Mouse (Mus musculus) kidney, embryonic 14.5 days (tissue): ENCODE data around the gene Inhbe. TPM values are rescaled to one million over a fixed set of nuclear protein-coding genes. Genes with fewer than 3 reads are reported as not detected.

ENCODE experiments used
- ATAC-seq: fragments of 200-750 bp; cut with Nextera tagmentation; 2 replicates; pipeline ENCODE4 v1.8.0; 2017; ENCODE audit warnings: moderate number of reproducible peaks, mild to moderate bottlenecking, moderate TSS enrichment, moderate library complexity; ENCODE audit not compliant: low FRiP score, low TSS enrichment
- H3K27ac ChIP-seq: fragments of 300-500 bp; sonication (generic); 2 replicates; pipeline ENCODE4 v1.5.1; 2014; ENCODE audit warnings: low read depth, mild to moderate bottlenecking, low read length, moderate library complexity, mixed read lengths
- H3K27me3 ChIP-seq: fragments of 300-500 bp; sonication (generic); 2 replicates; pipeline ENCODE4 v1.6.1; 2014; ENCODE audit warnings: mild to moderate bottlenecking, low read length; ENCODE audit not compliant: control insufficient read depth, insufficient read depth
- H3K36me3 ChIP-seq: fragments of 300-500 bp; sonication (generic); 2 replicates; pipeline ENCODE4 v1.6.1; 2014; ENCODE audit warnings: low read length, mixed read lengths; ENCODE audit not compliant: control insufficient read depth, insufficient read depth
- H3K4me1 ChIP-seq: fragments of 300-500 bp; sonication (generic); 2 replicates; pipeline ENCODE4 v1.6.1; 2014; ENCODE audit warnings: low read length, mixed read lengths; ENCODE audit not compliant: control insufficient read depth, insufficient read depth
- H3K4me2 ChIP-seq: fragments of 300-500 bp; sonication (generic); replicated peaks from 2 replicates; pipeline ENCODE4 v1.6.1; 2014; ENCODE audit warnings: low read depth, mild to moderate bottlenecking, low read length
- H3K4me3 ChIP-seq: fragments of 300-500 bp; sonication (generic); 2 replicates; pipeline ENCODE4 v1.5.1; 2014; ENCODE audit warnings: mild to moderate bottlenecking, low read length
- H3K9ac ChIP-seq: fragments of 300-500 bp; sonication (generic); 2 replicates; pipeline ENCODE4 v1.6.1; 2014; ENCODE audit warnings: low read depth, mild to moderate bottlenecking, low read length, moderate library complexity
- H3K9me3 ChIP-seq: fragments of 300-500 bp; sonication (generic); 2 replicates; pipeline ENCODE4 v1.6.1; 2016; ENCODE audit warnings: low read length; ENCODE audit not compliant: control insufficient read depth
- WGBS: fragments of 180-500 bp; shearing (Covaris S2); extraction: QIAGEN DNeasy Blood & Tissue Kit; methylation state at CpG from one replicate; pipeline ENCODE4 v1.1.7; 2014; 5-methylcytosine and 5-hydroxymethylcytosine counted together
- polyA plus RNA-seq: library from polyadenylated mRNA; unstranded; fragments of >200 nt; fragmentation: Nextera tagmentation; extraction: Ambion mirVana; gene quantifications from 2 replicates; pipeline ENCODE4 v1.2.1, GENCODE M21; 2014

Gene Inhbe
- 0.07 and 0.08 TPM in 2 replicates for polyA plus RNA-seq

DNA sequence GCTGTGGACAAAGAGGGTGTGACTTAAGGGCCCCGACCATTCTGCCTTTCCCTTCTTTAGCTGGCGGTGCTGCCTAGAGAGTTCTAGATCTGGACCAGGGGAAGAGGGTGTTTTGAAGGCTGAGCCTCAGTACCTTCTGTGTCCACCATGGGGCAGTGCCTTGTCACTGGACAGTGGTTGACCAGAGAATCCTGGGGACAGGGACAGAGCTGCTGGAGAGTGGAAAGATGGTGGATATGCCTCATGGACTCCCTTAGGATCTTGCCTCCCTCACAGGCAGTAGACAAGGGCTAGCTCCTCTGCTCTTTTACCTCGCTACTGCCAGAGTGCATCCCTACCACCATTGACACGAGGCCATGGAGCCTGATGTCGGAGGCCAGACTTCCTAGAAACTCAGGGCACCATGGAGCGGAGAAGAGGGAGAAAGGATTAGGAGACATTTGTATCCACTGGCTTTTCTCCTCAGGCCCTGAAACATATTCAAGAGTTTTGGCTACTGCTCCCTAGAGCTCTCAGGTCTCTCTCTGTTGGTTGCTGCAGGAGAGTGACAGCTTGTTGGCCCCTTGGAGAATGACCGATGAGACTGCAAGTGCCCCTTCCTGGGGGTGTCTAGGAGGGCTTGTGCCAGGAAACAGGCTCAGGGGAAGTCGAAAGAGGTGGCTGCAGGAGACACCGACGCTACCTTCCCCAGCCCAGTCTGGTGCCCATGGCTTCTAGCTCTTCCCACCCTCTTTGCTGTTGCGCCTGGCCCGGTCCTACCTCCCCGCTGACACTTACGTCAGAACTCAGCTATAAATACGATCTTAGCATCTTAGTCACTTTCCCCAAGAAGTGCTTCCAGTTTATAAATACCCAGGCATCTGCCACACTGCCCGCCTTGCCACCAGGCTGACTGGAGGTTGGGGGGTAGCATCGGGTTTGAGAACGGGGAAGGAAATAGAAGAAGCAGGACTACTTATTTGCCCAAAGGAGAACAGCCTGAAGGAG is at the start of gene Inhbe:
TSS of gene Inhbe (minus strand) at position 503 of the 987 bp plus-strand sequence.
- no peak for ATAC-seq
- H3K27ac ChIP-seq, result no peak within 1 kb of the TSS
- no peaks in the 10 kb centered on the region for H3K9me3 ChIP-seq
- H3K36me3 ChIP-seq, result no peaks in the 10 kb centered on the region
- 0 out of 2 replicates have a peak, but pooled peaks cover 3% of the 10 kb centered on the region for H3K4me1 ChIP-seq
- H3K27me3 ChIP-seq, result no peaks in the 10 kb centered on the region
- no peak within 1 kb of the TSS for H3K9ac ChIP-seq
- 86% methylated on average over 18 of the region's 18 CpGs for WGBS
- H3K4me3 ChIP-seq, result no peak within 1 kb of the TSS
- H3K4me2 ChIP-seq, result no peak within 1 kb of the TSS

DNA sequence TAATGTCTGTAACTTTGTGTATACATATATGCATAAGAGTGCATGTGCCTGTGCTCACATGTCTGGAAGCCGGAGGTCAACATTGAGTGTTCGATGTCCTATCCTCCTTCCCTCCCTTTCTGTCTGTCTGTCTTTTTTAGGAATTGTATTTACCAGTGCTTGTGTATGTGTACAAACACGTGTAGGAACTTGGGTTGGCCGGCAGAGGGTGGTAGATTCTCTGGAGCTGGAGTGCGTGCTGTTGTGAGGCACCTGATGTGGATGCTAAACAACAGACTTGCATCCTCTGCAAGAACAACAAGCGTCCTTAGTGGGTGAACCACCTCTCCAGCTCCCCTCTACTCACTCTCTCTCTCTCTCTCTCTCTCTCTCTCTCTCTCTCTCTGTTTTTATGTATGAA is 37.6 kb upstream of the Inhbe start:
- H3K27ac ChIP-seq, result no peak overlapping the region
- no peak overlapping the region for H3K9ac ChIP-seq
- no peak overlapping the region for H3K4me2 ChIP-seq
- ATAC-seq, result no peak
- no peaks in the 10 kb centered on the region for H3K27me3 ChIP-seq
- peaks cover 20% of the 10 kb centered on the region for H3K36me3 ChIP-seq
- H3K4me3 ChIP-seq, result no peak overlapping the region
- 89% methylated on average over 6 of the region's 6 CpGs for WGBS
- H3K4me1 ChIP-seq, result no peaks in the 10 kb centered on the region
- H3K9me3 ChIP-seq, result no peaks in the 10 kb centered on the region

DNA sequence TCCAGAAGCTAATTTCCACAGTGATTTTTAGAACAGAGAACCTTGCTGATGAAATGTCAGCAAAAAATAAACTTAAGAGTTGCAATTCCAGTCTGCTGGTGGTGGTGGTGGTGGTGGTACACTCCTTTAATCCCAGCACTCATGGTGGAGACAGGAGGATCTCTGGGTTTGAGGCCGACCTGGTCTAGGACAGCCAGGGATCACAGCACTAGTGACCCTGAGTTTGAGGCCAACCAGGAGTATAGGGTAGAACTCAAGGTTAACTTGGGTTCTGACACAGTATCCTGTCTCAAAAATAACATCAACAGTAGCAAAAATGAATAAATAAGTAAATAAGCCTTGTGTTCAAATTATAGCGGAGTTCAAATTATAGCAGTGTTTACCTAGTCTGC is 27.5 kb upstream of the Inhbe start:
- no peaks in the 10 kb centered on the region for H3K27me3 ChIP-seq
- H3K4me3 ChIP-seq, result peak overlapping the region; percentile 70
- H3K27ac ChIP-seq, result peak overlapping the region; percentile 94
- H3K36me3 ChIP-seq, result no peaks in the 10 kb centered on the region
- H3K4me2 ChIP-seq, result peak overlapping the region; percentile 79
- ATAC-seq, result no peak
- WGBS, result 50% methylated on average over 2 of the region's 2 CpGs
- no peaks in the 10 kb centered on the region for H3K9me3 ChIP-seq
- peak overlapping the region; percentile 84; the same call in 1 of the 2 replicates for H3K9ac ChIP-seq
- peaks cover 7% of the 10 kb centered on the region; the same call in 1 of the 2 replicates for H3K4me1 ChIP-seq

DNA sequence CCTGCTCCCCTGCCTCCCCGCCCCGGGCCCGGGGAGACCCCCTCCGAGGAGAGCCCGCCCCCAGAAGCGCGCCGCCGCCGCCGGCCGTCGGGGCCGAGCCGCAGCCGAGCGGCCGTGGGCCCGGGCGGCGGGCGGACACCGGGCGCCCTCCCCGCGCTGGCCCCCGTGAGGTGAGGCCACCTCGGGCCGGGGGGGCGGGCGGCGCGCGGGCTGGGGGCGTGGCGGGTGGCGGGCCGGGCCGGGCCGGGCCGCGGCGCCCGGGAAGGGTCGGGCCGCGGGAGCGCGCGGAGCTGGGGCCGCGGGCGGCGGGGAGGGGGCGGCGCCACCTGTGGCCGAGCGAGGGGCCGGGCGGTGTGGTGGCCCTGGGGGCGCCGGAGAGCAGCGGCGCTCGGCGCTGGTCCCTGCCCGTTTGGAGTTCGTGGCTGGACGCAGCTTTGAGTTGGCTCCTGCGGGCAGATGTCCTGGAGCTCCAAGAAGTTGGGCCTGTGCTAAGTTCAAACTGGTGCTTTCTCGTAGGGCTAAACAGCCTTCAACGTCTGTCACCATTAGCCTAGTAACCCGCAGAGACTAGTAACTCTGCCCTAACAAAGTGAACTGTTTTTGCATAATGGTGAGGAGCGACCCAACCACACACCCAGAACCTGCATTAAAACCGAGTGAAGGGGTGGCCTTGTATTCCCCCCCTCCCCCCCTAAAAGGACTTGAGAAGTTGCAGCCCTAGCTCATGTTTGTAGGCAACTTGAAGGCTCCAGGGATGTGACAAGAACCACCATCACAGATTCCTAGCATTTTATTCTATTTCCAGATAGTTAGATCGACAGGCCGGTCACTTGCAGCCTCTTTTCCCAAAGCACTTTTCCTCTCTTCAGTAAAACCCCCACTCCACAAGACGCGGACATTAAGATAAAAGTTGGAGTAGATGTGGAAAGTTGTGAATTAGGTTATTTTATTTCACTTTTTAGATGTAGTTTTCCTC is 26.8 kb upstream of the Inhbe start:
- WGBS, result 2% methylated on average over 44 of the region's 79 CpGs
- peak; percentile 93 for ATAC-seq

DNA sequence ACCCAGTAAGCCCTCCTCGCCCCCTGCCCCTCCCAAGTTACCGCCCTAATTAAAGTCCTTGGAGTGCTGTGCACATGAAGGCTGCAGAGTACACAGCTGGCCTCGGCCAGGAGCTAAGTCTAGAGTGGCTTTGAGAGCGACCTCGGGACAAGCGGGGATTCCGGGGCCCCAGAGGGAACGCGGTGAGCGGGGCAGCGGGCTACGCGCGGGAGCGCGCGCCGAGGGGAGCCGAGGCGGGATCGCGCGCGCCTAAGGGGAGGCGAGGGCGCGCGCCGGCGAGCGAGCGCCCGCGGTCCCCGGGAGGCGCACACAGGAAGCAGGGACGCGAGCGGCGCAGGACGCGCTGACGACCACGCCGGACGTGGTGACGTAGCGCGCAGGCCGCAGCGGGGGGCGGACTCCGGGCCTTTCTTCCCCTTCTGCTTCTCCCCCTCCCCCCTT is 26.1 kb upstream of the Inhbe start, which contains the start of gene R3hdm2:
TSS of gene R3hdm2 (plus strand) at position 77 of the 441 bp plus-strand sequence.
- WGBS, result under 1% methylated on average over 46 of the region's 53 CpGs
- ATAC-seq, result peak; percentile 98
- Histone ChIP-seq H3K36me3 (no peaks in the 10 kb centered on the region), H3K9me3 (no peaks in the 10 kb centered on the region), H3K4me3 (peak within 1 kb of the TSS; percentile 70), H3K27me3 (no peaks in the 10 kb centered on the region), H3K27ac (peak within 1 kb of the TSS; percentile 94), H3K4me1 (peaks cover 7% of the 10 kb centered on the region; the same call in 1 of the 2 replicates), H3K4me2 (peak within 1 kb of the TSS; percentile 79), H3K9ac (peak within 1 kb of the TSS; percentile 84)

More for the DNA sequence above, 26.8 kb upstream of the Inhbe start:
- peak overlapping the region; percentile 79 for H3K4me2 ChIP-seq
- peaks cover 7% of the 10 kb centered on the region; the same call in 1 of the 2 replicates for H3K4me1 ChIP-seq
- peak overlapping the region; percentile 70 for H3K4me3 ChIP-seq
- H3K27ac ChIP-seq, result peak overlapping the region; percentile 94
- no peaks in the 10 kb centered on the region for H3K9me3 ChIP-seq
- no peaks in the 10 kb centered on the region for H3K27me3 ChIP-seq
- H3K36me3 ChIP-seq, result no peaks in the 10 kb centered on the region
- peak overlapping the region; percentile 84 for H3K9ac ChIP-seq

DNA sequence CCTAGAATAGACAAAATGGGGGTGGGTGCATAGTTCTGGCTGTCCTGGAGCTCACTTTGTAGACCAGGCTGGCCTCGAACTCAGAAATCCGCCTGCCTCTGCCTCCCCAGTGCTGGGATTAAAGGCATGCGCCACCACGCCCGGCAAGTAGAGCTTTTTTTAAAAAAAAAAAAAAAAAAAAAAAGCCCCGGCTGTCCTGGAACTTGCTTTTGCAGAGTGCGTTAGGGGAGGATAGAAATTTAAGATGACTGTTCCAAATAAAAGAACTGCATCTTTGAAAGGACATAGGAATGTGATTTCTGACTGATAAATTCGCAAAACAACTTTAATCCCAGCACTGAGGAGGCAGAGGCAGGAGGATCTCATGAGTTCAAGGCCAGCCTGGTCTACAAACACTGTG is 25.4 kb upstream of the Inhbe start:
- no peaks in the 10 kb centered on the region for H3K9me3 ChIP-seq
- WGBS, result 85% methylated on average over 8 of the region's 8 CpGs
- H3K36me3 ChIP-seq, result no peaks in the 10 kb centered on the region
- H3K9ac ChIP-seq, result no peak overlapping the region; the same call in 1 of the 2 replicates
- H3K27me3 ChIP-seq, result no peaks in the 10 kb centered on the region
- H3K4me2 ChIP-seq, result peak overlapping the region; percentile 65; the same call in 1 of the 2 replicates
- no peak for ATAC-seq
- H3K27ac ChIP-seq, result peak overlapping the region; percentile 88
- peak overlapping the region; percentile 70; the same call in 1 of the 2 replicates for H3K4me3 ChIP-seq
- peaks cover 7% of the 10 kb centered on the region; the same call in 1 of the 2 replicates for H3K4me1 ChIP-seq

DNA sequence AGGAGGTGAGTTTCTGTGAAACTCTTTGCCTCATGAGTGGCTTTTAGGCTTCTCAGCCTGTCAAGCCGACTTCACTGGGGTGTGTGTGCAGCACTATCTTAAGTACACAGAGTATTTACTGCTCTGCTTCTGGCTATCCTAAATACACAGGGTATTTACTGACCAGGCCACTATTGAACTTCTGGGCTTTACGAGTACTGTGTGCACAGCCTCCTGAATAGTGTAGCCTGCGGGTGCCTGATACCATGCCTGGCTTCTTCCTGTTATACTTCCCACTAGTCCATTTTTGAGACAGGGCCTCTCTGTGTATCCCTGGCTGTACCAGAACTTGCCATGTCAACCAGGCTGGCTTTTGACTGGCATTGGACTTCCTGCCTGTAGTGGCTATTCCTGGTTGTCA is 23.5 kb upstream of the Inhbe start:
- Histone ChIP-seq H3K4me1 (peaks cover 7% of the 10 kb centered on the region; the same call in 1 of the 2 replicates), H3K4me2 (no peak overlapping the region), H3K36me3 (no peaks in the 10 kb centered on the region), H3K4me3 (no peak overlapping the region), H3K9ac (no peak overlapping the region), H3K27ac (no peak overlapping the region), H3K27me3 (no peaks in the 10 kb centered on the region), H3K9me3 (no peaks in the 10 kb centered on the region)
- no peak for ATAC-seq
- 72% methylated on average over 3 of the region's 3 CpGs for WGBS

DNA sequence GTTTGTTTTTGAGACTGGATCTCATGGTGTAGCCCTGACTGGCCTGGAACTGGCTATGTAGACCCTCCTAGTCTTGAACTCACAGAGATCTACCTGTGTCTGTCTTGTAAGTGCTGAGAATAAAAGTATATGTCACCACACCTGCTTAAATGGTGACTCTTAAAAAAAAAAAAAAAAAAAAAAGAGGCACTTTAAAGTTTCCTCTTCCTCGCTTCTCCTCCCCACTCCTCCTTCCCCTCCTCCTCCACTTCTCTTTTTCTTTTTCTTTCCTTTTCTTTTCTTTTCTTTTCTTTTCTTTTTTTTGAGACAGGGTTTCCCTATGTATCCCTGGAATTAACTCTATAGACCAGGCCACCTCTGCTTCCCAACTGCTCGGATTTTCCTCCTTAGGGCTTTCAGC is 16.8 kb upstream of the Inhbe start:
- Histone ChIP-seq H3K4me1 (peaks cover 8% of the 10 kb centered on the region), H3K4me2 (no peak overlapping the region), H3K36me3 (no peaks in the 10 kb centered on the region), H3K27me3 (no peaks in the 10 kb centered on the region), H3K27ac (no peak overlapping the region), H3K4me3 (no peak overlapping the region), H3K9ac (no peak overlapping the region), H3K9me3 (no peaks in the 10 kb centered on the region)
- ATAC-seq, result no peak
- WGBS, result 68% methylated on average over 2 of the region's 2 CpGs
